Mouse (Mus musculus) hindbrain, embryonic 10.5 days (tissue): ENCODE results near the gene Mtmr10. TPM values are rescaled to one million over a fixed set of nuclear protein-coding genes. Genes with fewer than 3 reads are reported as not detected.

Experiments used
- polyA plus RNA-seq: library from polyadenylated mRNA; unstranded; fragments of >200 nt; fragmentation: Nextera tagmentation; extraction: Ambion mirVana; gene quantifications from 2 replicates; pipeline ENCODE4 v1.2.1, GENCODE M21; 2016

The Mtmr10 gene
- polyA plus RNA-seq, 1 experiment from 2014 or later = 13.1 TPM

Other genes starting within 250 kb of the Mtmr10 start
- 2.0 and 6.1 TPM in 2 replicates for gene Trpm1, start 133.8 kb upstream of the Mtmr10 start, polyA plus RNA-seq
- 6.4 and 8.0 TPM in 2 replicates for gene Fan1, start 86.4 kb downstream of the Mtmr10 start, polyA plus RNA-seq
- gene Mphosph10, start 104.6 kb downstream of the Mtmr10 start, polyA plus RNA-seq = 27.2 and 46.7 TPM in 2 replicates
- gene Mcee, start 105.0 kb downstream of the Mtmr10 start, polyA plus RNA-seq = 37.8 and 38.6 TPM in 2 replicates
- 59.1 and 88.9 TPM in 2 replicates for gene Apba2, start 214.1 kb downstream of the Mtmr10 start, polyA plus RNA-seq